Mouse (Mus musculus): ENCODE results near the gene Rbm6.

DNA sequence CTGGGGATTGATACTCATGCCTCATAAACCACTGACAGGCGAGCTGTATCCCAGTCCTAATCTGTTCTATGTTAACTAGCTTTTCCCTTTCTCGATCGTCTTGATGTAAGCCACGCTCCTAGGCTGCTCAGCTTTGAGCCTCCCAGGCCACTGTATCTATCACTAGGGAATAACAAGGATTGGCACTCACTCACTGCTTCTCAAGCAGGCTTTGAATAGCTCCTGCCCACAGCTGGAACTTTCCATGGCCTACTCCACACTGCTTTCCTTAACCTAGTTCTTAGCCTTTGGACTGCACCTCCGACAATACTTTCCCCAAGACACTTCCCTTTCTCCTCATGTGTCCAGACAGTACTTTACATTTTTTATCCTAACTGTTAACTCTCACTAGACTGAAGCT is 104.2 kb downstream of the Rbm6 start:
- TF ChIP-seq POLR2A (IDR thresholded peaks at IDR 0.05; ENCODE audit: control insufficient read depth, extremely low read depth, insufficient read depth, low read length, poor library complexity) (no peak), CTCF (IDR thresholded peaks at IDR 0.05; ENCODE audit: borderline replicate concordance, control insufficient read depth, extremely low read depth, insufficient read depth, low read length, poor library complexity) (no peak)

Measured in thymus, adult 2 months (tissue).